Mouse (Mus musculus): Measurements from ENCODE around the gene Kif17.

The Kif17 gene

DNA sequence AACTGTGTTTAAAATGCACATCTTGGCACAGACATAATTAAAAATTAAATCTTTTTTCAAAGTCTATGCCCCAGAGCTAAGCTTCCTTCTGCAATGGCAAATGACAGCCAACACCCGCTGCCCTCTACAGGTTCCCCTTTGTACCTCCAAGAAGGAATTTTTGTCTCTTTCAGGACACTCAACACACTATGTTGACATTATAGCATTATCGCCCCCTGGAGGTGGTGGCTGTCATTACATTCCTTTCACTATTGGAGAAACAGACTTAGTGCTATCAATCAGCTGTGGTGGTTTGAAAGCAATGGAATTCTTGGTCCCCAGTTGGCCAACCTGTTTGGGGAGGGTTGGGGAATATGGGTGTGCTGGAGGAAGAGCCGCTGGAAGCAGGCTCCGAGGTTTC is 89.7 kb downstream of the Kif17 start:
- CTCF ChIA-PET: interaction anchor here (1.2 kb wide), 1 partner anchor 22 kb away, joined by 3 read pairs; no protein-coding TSS in a partner anchor

DNA sequence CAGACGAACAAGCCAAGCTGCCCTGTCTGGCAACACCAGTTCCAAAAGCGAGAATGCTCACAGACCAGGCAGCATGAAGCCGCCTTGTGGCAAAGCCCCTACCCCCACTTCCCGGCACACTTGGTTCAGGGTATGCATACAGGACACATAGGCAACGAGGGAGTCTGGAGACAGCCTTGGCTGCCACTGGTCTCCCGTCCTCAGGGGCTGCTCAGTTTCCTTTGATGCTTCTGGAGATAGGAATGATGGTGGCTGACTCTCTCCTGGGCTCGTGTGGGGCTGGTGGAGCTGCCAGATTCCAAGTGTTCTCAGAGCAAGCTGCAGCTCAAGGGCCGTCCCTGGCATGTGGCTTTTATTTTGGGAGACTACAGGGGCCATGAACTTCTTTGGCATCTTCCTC is 91.2 kb downstream of the Kif17 start:
- CTCF ChIA-PET: no interaction called here

DNA sequence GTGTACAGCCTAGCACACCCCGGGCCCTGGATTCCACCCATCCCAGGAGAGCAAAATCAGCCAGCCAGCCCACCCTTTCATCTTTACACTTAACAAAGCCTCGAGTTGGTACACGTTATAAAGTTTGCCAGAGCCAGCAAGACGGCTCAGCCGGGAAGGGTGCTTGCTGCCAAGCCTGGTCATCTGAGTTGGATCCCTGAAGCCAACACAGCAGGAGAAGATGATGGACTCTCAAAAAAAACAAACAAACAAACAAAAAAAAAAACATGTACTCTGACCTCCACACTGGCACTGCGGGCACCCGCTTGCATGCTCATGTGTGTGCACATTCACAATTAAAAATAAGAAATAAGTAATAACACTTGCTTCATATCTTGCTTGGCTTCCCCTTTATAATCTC is 91.8 kb downstream of the Kif17 start:
- CTCF ChIA-PET: no interaction called here

DNA sequence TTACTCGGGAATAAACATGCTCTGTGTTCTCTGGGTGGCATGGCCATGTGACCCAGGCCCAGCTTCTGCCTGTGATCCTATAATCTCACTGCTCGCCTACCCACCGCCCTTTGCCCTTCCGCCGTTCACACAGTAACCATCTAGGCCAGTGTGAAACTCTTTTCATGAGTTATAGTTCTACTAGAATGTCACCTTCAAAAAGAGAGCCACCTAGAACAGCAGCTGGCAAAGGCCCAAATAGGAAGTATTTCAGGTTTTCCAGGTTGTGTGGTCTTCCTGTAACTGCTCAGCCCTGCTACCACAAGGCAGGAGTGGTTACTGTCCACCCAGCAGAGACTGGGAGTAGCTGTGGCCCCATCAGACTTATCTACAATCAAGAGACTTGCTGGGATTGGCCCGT is 92.5 kb downstream of the Kif17 start:
- CTCF ChIA-PET: no interaction called here

DNA sequence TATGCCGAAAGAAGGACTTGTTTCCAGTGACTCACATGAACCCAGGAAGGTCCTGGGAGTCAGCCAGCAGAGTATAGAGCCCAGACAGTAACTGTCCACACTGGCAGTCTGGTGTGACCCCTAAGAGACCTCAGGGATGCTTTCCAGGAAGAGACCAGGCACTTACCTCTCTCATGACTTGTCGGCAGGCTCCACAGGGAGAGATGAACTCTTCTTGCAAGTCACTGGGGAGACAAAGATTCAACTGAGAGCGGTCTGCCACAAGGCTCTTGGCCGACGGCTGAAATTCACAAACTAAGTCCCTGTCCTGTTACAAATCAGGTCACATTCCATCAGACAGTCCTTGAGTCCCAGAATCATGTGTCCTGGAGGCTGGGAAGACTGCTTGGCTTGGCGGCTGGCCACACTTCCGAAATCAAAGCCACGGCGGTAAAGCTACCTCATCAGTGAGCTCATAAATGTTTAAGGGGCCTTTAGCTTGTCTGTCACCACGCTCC is 93.2 kb downstream of the Kif17 start:
- CTCF ChIA-PET: no interaction called here

DNA sequence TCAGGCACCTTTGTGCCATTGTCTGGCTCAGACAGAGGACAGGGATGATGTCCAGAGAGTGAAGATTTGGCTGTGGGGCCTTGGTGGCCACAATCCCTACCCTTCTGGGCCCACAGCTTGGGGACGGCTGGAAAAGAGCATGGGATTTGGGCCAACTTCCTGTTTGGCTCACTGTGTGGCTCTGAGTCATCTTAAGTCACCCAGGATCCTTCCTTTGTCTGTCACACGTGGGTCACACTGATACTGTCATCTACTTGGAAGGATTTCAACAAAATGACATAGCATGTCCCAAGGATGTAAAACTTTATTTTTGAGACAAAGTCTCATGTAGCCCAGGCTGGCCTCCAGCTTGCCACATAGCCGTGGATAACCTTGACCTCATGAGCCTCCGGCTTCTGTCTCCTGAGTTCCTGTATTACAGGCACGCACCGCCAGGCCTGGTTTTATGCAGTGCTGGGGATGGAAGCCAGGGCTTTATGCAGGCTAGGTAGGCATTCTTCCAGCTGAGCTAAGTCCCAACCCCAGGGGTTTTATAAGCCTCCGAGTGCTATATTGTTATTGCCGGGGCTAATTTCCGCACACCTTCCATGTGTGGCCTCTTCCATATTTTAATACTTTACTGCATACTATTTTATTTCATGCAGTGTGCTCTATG is 94.8 kb downstream of the Kif17 start:
- CTCF ChIA-PET: no interaction called here

DNA sequence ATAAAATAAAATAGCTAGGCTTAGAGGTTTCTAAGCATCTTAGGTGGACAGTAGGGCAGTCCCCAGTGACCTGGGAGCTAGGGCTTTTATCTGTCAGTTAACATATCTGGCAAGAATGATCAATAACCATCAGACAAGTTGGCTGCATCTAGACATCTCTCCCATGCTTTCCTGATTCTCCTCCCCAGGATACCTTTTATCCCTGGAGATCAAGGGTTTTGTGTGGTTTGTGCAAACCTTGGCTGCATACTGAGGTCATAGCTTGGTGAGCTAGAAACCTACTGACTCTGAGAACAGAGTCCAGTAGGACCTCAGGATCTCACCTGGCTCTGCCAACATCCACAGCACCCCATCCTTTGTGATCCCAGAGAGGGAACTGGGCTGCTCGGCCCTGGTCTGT is 97.0 kb downstream of the Kif17 start:
- CTCF ChIA-PET: no interaction called here

DNA sequence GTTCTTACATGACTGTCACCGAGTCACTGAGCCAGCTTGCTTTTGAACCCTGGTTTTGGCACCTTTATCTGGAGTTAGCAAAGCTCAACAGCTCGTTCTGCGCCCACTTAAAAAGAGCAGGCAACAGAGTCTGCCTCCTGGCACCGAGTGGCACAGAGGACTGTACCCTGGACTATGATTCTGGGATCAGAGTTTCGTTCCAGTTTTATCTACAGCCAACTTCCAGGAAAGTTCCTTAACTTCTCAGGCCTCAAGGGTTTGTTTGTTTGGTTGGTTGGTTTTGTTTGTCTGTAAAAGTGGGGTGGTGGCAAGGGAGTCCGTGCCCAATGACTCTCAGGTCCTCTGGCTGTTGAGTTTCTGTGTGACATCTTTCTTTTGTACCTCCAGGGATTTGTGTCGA is 98.5 kb downstream of the Kif17 start:
- CTCF ChIA-PET: no interaction called here

Data from spleen, embryonic (tissue).